Comparison of ENCODE assay signal across 24 mouse cellular contexts in the genomic region with DNA sequence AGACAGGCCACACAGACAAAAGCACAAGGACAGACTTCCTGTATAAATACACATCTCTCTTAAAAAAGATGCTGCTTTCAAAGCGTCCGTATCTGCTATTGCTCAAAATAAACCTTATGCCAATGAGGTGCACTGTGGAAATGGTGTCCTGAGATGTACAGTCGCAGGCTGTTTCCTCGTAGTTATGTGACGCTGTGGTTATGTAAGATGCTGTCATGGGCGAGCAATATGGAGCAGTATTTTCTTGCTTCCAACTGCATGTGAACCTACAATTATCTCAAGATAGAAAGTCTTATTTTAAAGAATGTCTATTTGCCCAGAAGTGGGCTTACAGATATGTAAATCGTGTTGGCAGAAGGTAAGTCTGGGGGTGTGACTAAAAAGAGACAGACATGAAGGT. TPM values are rescaled to one million over a fixed set of nuclear protein-coding genes. Genes with fewer than 3 reads are reported as not detected.
DNase-seq lines count a peak whose midpoint lies in the region; ATAC-seq lines count a peak whose summit lies in the region.
"Had no signal": no experiment of that assay in that cellular context is flagged by ENCODE, and none has a peak within 500 bp of the region (broad histone marks: within the 10 kb centered on the region; RNA-seq: fewer than 3 reads in every experiment).

No protein-coding gene starts in this region.

- peak; percentile 76 for ATAC-seq in frontal cortex, adult (ENCODE audit: low TSS enrichment)
- ATAC-seq: activated CD4-positive, CD25-positive, alpha-beta regulatory T cell, adult 4 months; CD4-positive, CD25-positive, alpha-beta regulatory T cell, adult 4 months; forebrain, embryonic 14.5 days; Patski had no signal

- intact Hi-C loops in left cerebral cortex, postnatal 36 days (cut with DNase I), result no loop called here
- intact Hi-C loops in left cerebral cortex, postnatal 4 days (cut with DNase I), result no loop called here

- no peak for DNase-seq in frontal cortex, postnatal 25 days (ENCODE audit: low spot score in 2 of 2)
- DNase-seq in left cerebral cortex, postnatal 36 days (ENCODE audit: low spot score in 2 of 2), result peak; percentile 20 to 26
- no peak for DNase-seq in left cerebral cortex, postnatal 4 days
- peak; percentile 40 to 68 for DNase-seq in right cerebral cortex, postnatal 10 days (ENCODE audit: low spot score in 2 of 2)
- no peak for DNase-seq in right cerebral cortex, postnatal 4 days
- DNase-seq in brain, adult 2 months (ENCODE audit: low read depth, low spot score), result peak; percentile 37
- no peak for DNase-seq in urinary bladder, postnatal 36 days (ENCODE audit: low spot score in 2 of 2)
- DNase-seq: adrenal gland, adult 8-10 months; adrenal gland, postnatal 14 days; adrenal gland, postnatal 36 days; B cell, adult 2 months; cerebellum, adult 11 months; cerebellum, adult 18-20 months; cerebellum, adult 8-10 months; cerebellum, adult 9-11 months; cerebellum, postnatal 14 days; cerebellum, postnatal 36 days; embryo, embryonic 11 days had no signal

RNA-seq across cellular contexts. Expression of a gene that starts 37.3 kb away (rescaled TPM):
- total RNA-seq in left cerebral cortex, postnatal 36 days (2021), result not detected
- total RNA-seq in left cerebral cortex, postnatal 4 days (2021), result not detected
- total RNA-seq: adrenal gland, adult 18-20 months; adrenal gland, adult 8-10 months; adrenal gland, postnatal 14 days; adrenal gland, postnatal 36 days had no signal

Comparison
In these comparisons a context has a peak if more than half of its experiments do, and no peak if none do; other contexts are left out.
1. DNase-seq: peak in left cerebral cortex, postnatal 36 days (2 of 2), right cerebral cortex, postnatal 10 days (2 of 2) and brain, adult 2 months (single experiment); none in frontal cortex, postnatal 25 days (0 of 2), left cerebral cortex, postnatal 4 days (single experiment), right cerebral cortex, postnatal 4 days (single experiment) and urinary bladder, postnatal 36 days (0 of 2).